Mouse (Mus musculus) neural tube, embryonic 12.5 days (tissue): Measurements from ENCODE around the gene Piwil4. TPM values are rescaled to one million over a fixed set of nuclear protein-coding genes. Genes with fewer than 3 reads are reported as not detected.

Experiments
- ATAC-seq: fragments of 200-750 bp; cut with Nextera tagmentation; 2 replicates; pipeline ENCODE4 v1.8.0; 2017; ENCODE audit warnings: low read depth, mild to moderate bottlenecking, moderate TSS enrichment, moderate library complexity; ENCODE audit not compliant: low FRiP score
- H3K27ac ChIP-seq: fragments of 300-500 bp; sonication (generic); 2 replicates; pipeline ENCODE4 v1.5.1; 2016
- H3K27me3 ChIP-seq: fragments of 300-500 bp; sonication (generic); replicated peaks from 2 replicates; pipeline ENCODE4 v1.6.1; 2016; ENCODE audit warnings: mild to moderate bottlenecking
- H3K36me3 ChIP-seq: fragments of 300-500 bp; sonication (generic); 2 replicates; pipeline ENCODE4 v1.6.1; 2016; ENCODE audit warnings: mild to moderate bottlenecking
- H3K4me1 ChIP-seq: fragments of 300-500 bp; sonication (generic); 2 replicates; pipeline ENCODE4 v1.6.1; 2016
- H3K4me2 ChIP-seq: fragments of 300-500 bp; sonication (generic); replicated peaks from 2 replicates; pipeline ENCODE4 v1.6.1; 2016; ENCODE audit warnings: mild to moderate bottlenecking
- H3K4me3 ChIP-seq: fragments of 300-500 bp; sonication (generic); 2 replicates; pipeline ENCODE4 v1.5.1; 2016
- H3K9ac ChIP-seq: fragments of 300-500 bp; sonication (generic); 2 replicates; pipeline ENCODE4 v1.6.1; 2016; ENCODE audit warnings: mild to moderate bottlenecking
- H3K9me3 ChIP-seq: fragments of 300-500 bp; sonication (generic); 2 replicates; pipeline ENCODE4 v1.6.1; 2016; ENCODE audit warnings: mild to moderate bottlenecking
- WGBS: fragments of 180-500 bp; shearing (Covaris S2); methylation state at CpG from one replicate; pipeline ENCODE4 v1.1.7; 2016; 5-methylcytosine and 5-hydroxymethylcytosine counted together
- polyA plus RNA-seq: library from polyadenylated mRNA; unstranded; fragments of >200 nt; fragmentation: Nextera tagmentation; extraction: Ambion mirVana; gene quantifications from 2 replicates; pipeline ENCODE4 v1.2.1, GENCODE M21; 2016

Gene Piwil4
- polyA plus RNA-seq, 1 experiment from 2014 or later = 0.61 TPM

GRCm38 (mm10) chr9:14654010-14654409 lies 86.5 kb downstream of the Piwil4 start:
- Histone ChIP-seq H3K27me3 (no peaks in the 10 kb centered on the region), H3K36me3 (no peaks in the 10 kb centered on the region), H3K9ac (no peak overlapping the region), H3K4me3 (no peak overlapping the region), H3K27ac (no peak overlapping the region), H3K4me1 (no peaks in the 10 kb centered on the region), H3K9me3 (no peaks in the 10 kb centered on the region), H3K4me2 (no peak overlapping the region)
- WGBS = 83% methylated on average over 2 of the region's 2 CpGs
- no peak for ATAC-seq

- H3K9ac ChIP-seq = no peak overlapping the region
- H3K4me1 ChIP-seq = no peaks in the 10 kb centered on the region
- no peak overlapping the region for H3K4me2 ChIP-seq
- no peaks in the 10 kb centered on the region for H3K36me3 ChIP-seq
- ATAC-seq = no peak
- H3K27ac ChIP-seq = no peak overlapping the region
- H3K9me3 ChIP-seq = no peaks in the 10 kb centered on the region
- H3K4me3 ChIP-seq = no peak overlapping the region
- H3K27me3 ChIP-seq = no peaks in the 10 kb centered on the region
- 85% methylated on average over 1 of the region's 1 CpGs for WGBS
Measured at GRCm38 (mm10) chr9:14652761-14653160, 87.8 kb downstream of the Piwil4 start.

- no peak for ATAC-seq
- Histone ChIP-seq H3K9me3 (no peaks in the 10 kb centered on the region), H3K4me2 (no peak overlapping the region), H3K36me3 (no peaks in the 10 kb centered on the region), H3K27ac (no peak overlapping the region), H3K9ac (no peak overlapping the region), H3K27me3 (no peaks in the 10 kb centered on the region), H3K4me1 (peaks cover 6% of the 10 kb centered on the region; the same call in 1 of the 2 replicates), H3K4me3 (no peak overlapping the region)
- WGBS = 89% methylated on average over 8 of the region's 8 CpGs
Measured at GRCm38 (mm10) chr9:14647849-14648248, 92.7 kb downstream of the Piwil4 start.

DNA sequence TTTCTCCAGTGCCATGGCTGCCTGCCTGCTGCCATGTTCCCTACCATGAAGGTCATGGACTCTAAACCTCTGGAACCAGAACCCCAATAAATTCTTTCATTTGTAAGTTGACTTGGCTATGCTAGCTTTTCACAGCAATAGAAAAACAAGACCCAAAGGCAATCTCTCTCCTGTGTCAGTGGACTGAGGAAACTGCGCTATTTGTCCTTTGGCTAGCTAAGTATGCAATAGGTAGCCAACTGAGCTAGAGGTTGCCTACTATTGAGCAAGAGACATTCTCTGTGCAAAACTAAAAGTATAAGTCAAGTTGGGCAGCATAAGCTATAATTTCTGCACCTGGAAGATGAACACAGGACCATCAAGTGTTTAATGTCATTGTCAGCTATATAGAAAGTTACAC lies 93.9 kb downstream of the Piwil4 start:
- 98% methylated on average over 1 of the region's 1 CpGs for WGBS
- H3K27me3 ChIP-seq = no peaks in the 10 kb centered on the region
- peaks cover 14% of the 10 kb centered on the region for H3K4me1 ChIP-seq
- no peaks in the 10 kb centered on the region for H3K9me3 ChIP-seq
- no peaks in the 10 kb centered on the region for H3K36me3 ChIP-seq
- no peak overlapping the region for H3K9ac ChIP-seq
- no peak overlapping the region for H3K4me3 ChIP-seq
- no peak overlapping the region for H3K27ac ChIP-seq
- ATAC-seq = no peak
- no peak overlapping the region for H3K4me2 ChIP-seq

Other genes starting within 250 kb of the Piwil4 start
- gene Kdm4d, start 240.3 kb downstream of the Piwil4 start, polyA plus RNA-seq = 0.26 and 0.32 TPM in 2 replicates
- gene Cwc15, start 240.1 kb downstream of the Piwil4 start, polyA plus RNA-seq = 171 and 185 TPM in 2 replicates
- gene Amotl1, start 95.7 kb downstream of the Piwil4 start, polyA plus RNA-seq = 13.5 and 13.8 TPM in 2 replicates
- 1.8 and 2.2 TPM in 2 replicates for gene Fut4, start 11.7 kb upstream of the Piwil4 start, polyA plus RNA-seq
- gene 1700012B09Rik, start 30.3 kb upstream of the Piwil4 start, polyA plus RNA-seq = 0.56 TPM in 1 of 2 replicates, not detected in the other
- 19.7 and 21.9 TPM in 2 replicates for gene Mre11a, start 43.9 kb upstream of the Piwil4 start, polyA plus RNA-seq
- gene Ankrd49, start 44.1 kb upstream of the Piwil4 start, polyA plus RNA-seq = 41.8 and 45.1 TPM in 2 replicates
- gene Gpr83, start 119.5 kb upstream of the Piwil4 start, polyA plus RNA-seq = 0.42 and 0.90 TPM in 2 replicates
- gene Izumo1r, start 163.2 kb upstream of the Piwil4 start, polyA plus RNA-seq = not detected in 2 replicates